Mouse (Mus musculus) CD4-positive, CD25-positive, alpha-beta regulatory T cell, adult 2 months (primary cell): ENCODE results near the gene Bicd1.

Experiments
- DNase-seq: peaks from one replicate; pipeline ENCODE4 v3.0.0-alpha.2; 2012; ENCODE audit warnings: low read depth, low spot score

Gene Bicd1

GRCm38 (mm10) chr6:149567219-149567618 is 158.5 kb downstream of the Bicd1 start:
- DNase-seq, result no peak

DNA sequence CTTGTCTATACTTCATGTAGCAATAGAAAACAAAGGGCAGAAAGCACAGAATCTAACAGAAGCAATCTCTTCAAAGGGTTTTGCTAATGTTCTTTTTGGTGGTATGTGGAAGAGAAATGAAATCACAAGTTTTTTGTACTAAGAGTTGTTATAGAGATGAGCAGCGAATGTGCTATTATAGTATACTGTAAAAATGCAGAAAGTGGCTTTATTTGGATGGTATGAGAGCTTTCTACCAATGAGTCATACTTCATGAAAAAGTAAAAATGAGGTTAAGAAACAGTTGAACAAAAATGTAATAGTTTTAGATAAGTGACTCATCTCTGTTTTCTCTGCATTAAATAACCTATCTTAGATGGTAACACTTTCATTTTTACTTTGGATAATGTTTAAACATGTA is 165.6 kb downstream of the Bicd1 start:
- no peak for DNase-seq

DNA sequence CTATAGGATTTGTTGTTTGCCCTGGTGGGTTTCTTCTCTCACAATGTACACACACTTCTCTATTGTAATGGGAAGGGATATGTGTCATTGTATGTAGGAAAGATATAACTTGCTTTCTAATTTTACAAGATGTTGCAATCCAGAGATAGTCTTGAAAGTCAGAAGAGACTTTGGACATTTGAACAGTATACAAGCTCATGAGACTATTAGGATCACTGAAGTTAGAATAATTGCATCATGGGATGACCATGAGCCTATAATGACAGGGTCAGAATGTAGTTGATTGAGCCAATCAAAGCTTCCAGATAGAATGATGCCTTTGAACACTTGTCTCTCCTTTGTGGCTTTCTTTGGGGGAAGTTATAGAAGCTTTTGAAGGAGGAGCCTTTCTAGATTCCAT is 171.4 kb downstream of the Bicd1 start:
- DNase-seq, result no peak

DNA sequence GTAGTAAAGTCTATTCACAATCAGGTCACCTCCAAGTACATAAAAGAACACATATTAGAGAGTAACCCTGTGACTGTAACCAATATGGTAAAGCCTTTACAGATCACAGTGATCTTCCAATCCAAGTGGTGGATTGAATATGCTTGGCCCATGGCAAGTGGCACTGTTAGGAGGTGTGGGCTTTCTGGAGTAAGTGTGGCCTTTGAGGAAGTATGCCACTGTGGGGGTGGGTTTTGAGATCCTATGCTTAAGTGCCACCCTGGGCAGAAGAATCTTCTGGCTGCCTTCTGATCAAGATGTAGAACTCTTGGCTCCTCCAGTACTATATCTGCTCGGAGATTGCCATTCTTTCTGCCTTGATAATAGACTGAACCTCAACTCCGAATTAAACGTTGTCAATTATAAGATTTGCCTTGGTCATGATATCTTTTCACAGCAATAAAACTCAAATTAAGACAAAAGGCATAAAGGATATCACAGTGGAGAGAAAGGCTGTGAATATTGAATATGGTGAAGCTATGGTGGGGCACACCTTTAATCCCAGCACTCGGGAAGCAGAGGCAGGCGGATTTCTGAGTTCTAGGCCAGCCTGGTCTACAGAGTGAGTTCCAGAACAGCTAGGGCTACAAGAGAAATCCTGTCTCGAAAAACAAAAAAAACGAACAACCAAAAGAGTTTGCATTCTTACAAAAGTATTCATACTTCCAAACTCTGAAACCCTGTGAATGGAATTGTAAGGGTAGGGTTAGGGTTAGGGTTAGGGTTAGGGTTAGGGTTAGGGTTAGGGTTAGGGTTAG is 177.2 kb downstream of the Bicd1 start:
- no peak for DNase-seq
